Mouse (Mus musculus) brain, embryonic 14.5 days (tissue): ENCODE measurements around the gene Mapk1ip1l.

Experiments used
- CTCF ChIP-seq: fragments of 200-500 bp; IDR thresholded peaks from 2 replicates; pipeline ENCODE4 v1.5.1; 2012; ENCODE audit warnings: inconsistent platforms, mild to moderate bottlenecking, moderate library complexity, borderline replicate concordance; ENCODE audit not compliant: insufficient read depth, insufficient read length; ENCODE audit errors: extremely low read depth
- POLR2A ChIP-seq: fragments of 200-500 bp; IDR thresholded peaks from 2 replicates; pipeline ENCODE4 v1.6.1; 2012; ENCODE audit warnings: mild to moderate bottlenecking, inconsistent platforms, borderline replicate concordance; ENCODE audit not compliant: poor library complexity, insufficient read depth, insufficient read length, severe bottlenecking; ENCODE audit errors: extremely low read depth

DNA sequence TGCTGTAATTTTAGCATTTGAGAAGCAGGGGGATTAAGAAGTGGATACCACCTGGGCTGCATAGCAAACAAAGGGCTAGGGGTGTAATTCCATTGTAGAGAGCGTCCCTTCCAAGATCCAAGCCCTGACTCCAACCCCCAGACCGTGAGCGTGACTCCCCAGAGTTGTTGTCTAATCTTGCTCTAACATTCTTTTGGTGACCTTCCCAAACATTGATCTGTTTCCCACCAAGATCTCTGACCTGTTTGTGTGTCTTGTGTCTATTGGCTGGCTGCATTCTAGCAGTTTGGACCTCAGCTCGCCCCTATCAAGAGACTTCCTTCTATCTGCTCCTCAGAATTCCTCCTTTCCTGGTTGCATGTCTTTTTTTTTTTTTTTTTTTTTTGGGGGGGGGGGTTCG lies 11.0 kb upstream of the Mapk1ip1l start:
- TF ChIP-seq CTCF = no peak
- no peak for TF ChIP-seq POLR2A
